Mouse (Mus musculus) lung, postnatal 36 days (tissue): ENCODE data around the gene Kcnk4.

ENCODE experiments used
- DNase-seq: peaks from one replicate; pipeline ENCODE4 v3.0.0; 2022; ENCODE audit warnings: mixed read lengths

The Kcnk4 gene

GRCm38 (mm10) chr19:6874257-6874656 is 60.1 kb downstream of the Kcnk4 start:
- no peak for DNase-seq
